Mouse (Mus musculus) yolk sac, embryonic 10.5 days (tissue): ENCODE data around the gene 1110008P14Rik.
"Not testable (repeated sequence)": the region's sequence is repeated elsewhere in the genome, so short reads cannot be mapped to it uniquely, and the experiment has no call there.

Experiments used
- DNase-seq: peaks from one replicate; pipeline ENCODE4 v3.0.0-alpha.2; 2017; ENCODE audit warnings: low spot score

The 1110008P14Rik gene

GRCm38 (mm10) chr2:32363376-32364106 is 18.2 kb downstream of the 1110008P14Rik start:
- peak; percentile 89 for DNase-seq

GRCm38 (mm10) chr2:32362817-32363340 is 18.9 kb downstream of the 1110008P14Rik start:
- DNase-seq = peak; percentile 92

- DNase-seq = not testable (repeated sequence)
Measured at GRCm38 (mm10) chr2:32362274-32362673, 19.5 kb downstream of the 1110008P14Rik start.

GRCm38 (mm10) chr2:32361437-32361836 is 20.3 kb downstream of the 1110008P14Rik start:
- DNase-seq = peak; percentile 87

GRCm38 (mm10) chr2:32360741-32361140 is 21.0 kb downstream of the 1110008P14Rik start:
- DNase-seq = peak; percentile 90

- no peak for DNase-seq
Measured at GRCm38 (mm10) chr2:32358381-32358780, 23.4 kb downstream of the 1110008P14Rik start.

GRCm38 (mm10) chr2:32357710-32358109 is 24.0 kb downstream of the 1110008P14Rik start:
- DNase-seq = no peak

GRCm38 (mm10) chr2:32356216-32356615 is 25.5 kb downstream of the 1110008P14Rik start:
- DNase-seq = no peak

GRCm38 (mm10) chr2:32354336-32354895 is 27.3 kb downstream of the 1110008P14Rik start:
- DNase-seq = no peak

GRCm38 (mm10) chr2:32353836-32354235 is 27.9 kb downstream of the 1110008P14Rik start:
- peak; percentile 60 for DNase-seq

- peak; percentile 86 for DNase-seq
Measured at GRCm38 (mm10) chr2:32353007-32353542, 28.7 kb downstream of the 1110008P14Rik start, which contains the start of gene Dnm1. Gene Dnm1 (minus strand): TSS chr2:32353338.

GRCm38 (mm10) chr2:32352151-32353006 is 29.4 kb downstream of the 1110008P14Rik start, which contains the start of gene Ciz1:
Gene Ciz1 (plus strand): TSS chr2:32352327.
- no peak for DNase-seq

- no peak for DNase-seq
Measured at GRCm38 (mm10) chr2:32351471-32351961, 30.2 kb downstream of the 1110008P14Rik start.

- no peak for DNase-seq
Measured at GRCm38 (mm10) chr2:32350471-32351051, 31.2 kb downstream of the 1110008P14Rik start.

- no peak for DNase-seq
Measured at GRCm38 (mm10) chr2:32349625-32350255, 32.0 kb downstream of the 1110008P14Rik start.

- DNase-seq = no peak
Measured at GRCm38 (mm10) chr2:32348311-32348710, 33.4 kb downstream of the 1110008P14Rik start.

GRCm38 (mm10) chr2:32347019-32347418 is 34.7 kb downstream of the 1110008P14Rik start:
- no peak for DNase-seq

GRCm38 (mm10) chr2:32344598-32345321 is 37.0 kb downstream of the 1110008P14Rik start:
- DNase-seq = no peak

GRCm38 (mm10) chr2:32344056-32344455 is 37.7 kb downstream of the 1110008P14Rik start:
- DNase-seq = no peak

- no peak for DNase-seq
Measured at GRCm38 (mm10) chr2:32343351-32343671, 38.4 kb downstream of the 1110008P14Rik start.
